Comparison of ENCODE assay signal across 8 mouse cellular contexts in the genomic region with DNA sequence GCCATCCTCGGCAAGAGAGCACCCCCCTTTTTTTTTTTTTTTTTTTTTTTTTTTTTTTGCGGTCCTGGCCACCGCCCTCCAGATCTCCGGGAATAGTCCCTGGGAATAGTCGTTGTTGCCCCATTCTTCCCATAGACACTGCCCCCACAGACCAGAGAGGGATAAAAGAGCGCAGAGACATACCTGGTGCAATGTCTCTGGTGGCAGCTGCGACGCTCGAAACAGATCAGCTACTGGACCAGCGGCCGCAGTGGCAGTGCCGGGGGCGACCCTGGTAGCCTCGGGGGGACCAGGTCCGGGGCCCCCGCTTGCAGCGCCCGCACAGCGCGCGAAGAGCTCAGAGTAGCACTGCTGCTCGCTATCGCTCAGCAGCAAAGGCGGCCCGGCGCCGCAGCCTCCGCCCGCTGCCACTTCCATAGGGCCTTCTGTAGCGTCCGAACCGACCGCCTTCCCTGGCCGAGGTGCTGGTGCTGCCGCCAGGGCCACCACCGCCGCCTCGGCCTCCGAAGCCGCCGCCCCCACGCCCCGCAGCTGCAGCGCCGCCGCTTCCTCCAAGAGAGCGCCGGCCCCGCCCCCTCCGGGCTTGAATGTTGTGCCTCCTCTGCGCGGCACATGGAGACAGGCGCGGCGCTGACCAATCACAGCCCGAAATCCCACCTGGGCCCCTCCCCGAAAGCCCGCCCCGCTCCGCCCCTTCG. TPM values are rescaled to one million over a fixed set of nuclear protein-coding genes. Genes with fewer than 3 reads are reported as not detected.
DNase-seq lines count a peak whose midpoint lies in the region; ATAC-seq and TF ChIP-seq lines count a peak whose summit lies in the region.

A gene (minus strand): TSS at position 559 of the 698 bp plus-strand sequence.

- H3K4me1 ChIP-seq in brown adipose tissue, adult 24 weeks (ENCODE audit: control insufficient read depth, insufficient read depth, insufficient read length, low read length) = no peaks in the 10 kb centered on the region
- peaks cover 31% of the 10 kb centered on the region for H3K4me1 ChIP-seq in erythroblast, embryonic 14.5 days (ENCODE audit: control insufficient read depth)
- H3K4me1 ChIP-seq in heart, embryonic 12.5 days (replicated peaks) = no peaks in the 10 kb centered on the region
- H3K4me1 ChIP-seq in kidney, postnatal 0 days (replicated peaks; ENCODE audit: insufficient read depth, low read length) = no peaks in the 10 kb centered on the region
- no peaks in the 10 kb centered on the region; the same call in 1 of the 2 replicates for H3K4me1 ChIP-seq in liver, adult 2 months (ENCODE audit: control insufficient read depth, insufficient read depth, low read length)

- H3K27me3 ChIP-seq in erythroblast, embryonic 14.5 days (ENCODE audit: control insufficient read depth) = peaks cover 2% of the 10 kb centered on the region; the same call in 1 of the 2 replicates
- peaks cover 8% of the 10 kb centered on the region for H3K27me3 ChIP-seq in heart, embryonic 12.5 days (replicated peaks)
- H3K27me3 ChIP-seq in kidney, postnatal 0 days (ENCODE audit: insufficient read depth, low read length) = no peaks in the 10 kb centered on the region
- H3K27me3 ChIP-seq in liver, adult 2 months (ENCODE audit: control insufficient read depth, insufficient read depth, low read length) = no peaks in the 10 kb centered on the region
- no peaks in the 10 kb centered on the region for H3K27me3 ChIP-seq in myocyte (ENCODE audit: control insufficient read depth, insufficient read depth, insufficient read length)
- no peaks in the 10 kb centered on the region for H3K27me3 ChIP-seq in splenic B cell, adult 2 months (ENCODE audit: control insufficient read depth, insufficient read depth, low read length, poor library complexity, severe bottlenecking)

- peak within 1 kb of the TSS; percentile 92 for H3K4me2 ChIP-seq in heart, embryonic 12.5 days
- H3K4me2 ChIP-seq in kidney, postnatal 0 days (ENCODE audit: low read length) = peak within 1 kb of the TSS; percentile 75
- peak within 1 kb of the TSS; percentile 60 for H3K4me2 ChIP-seq in myocyte (ENCODE audit: low read depth)

- peak; percentile 94 for ATAC-seq in heart, embryonic 12.5 days (ENCODE audit: insufficient number of reproducible peaks, low FRiP score)
- ATAC-seq in kidney, postnatal 0 days (replicated peaks; ENCODE audit: low FRiP score, low read depth) = peak; percentile 95

- no peaks in the 10 kb centered on the region; the same call in 1 of the 2 replicates for H3K79me2 ChIP-seq in liver, adult 2 months (ENCODE audit: control insufficient read depth, insufficient read depth, low read length)
- H3K79me2 ChIP-seq in myocyte (ENCODE audit: control insufficient read depth, insufficient read depth) = no peaks in the 10 kb centered on the region

- no peak within 1 kb of the TSS for H3ac ChIP-seq in myocyte (ENCODE audit: control insufficient read depth, insufficient read length)

- peak; percentile 53 to 61 for DNase-seq in B cell, adult 2 months
- DNase-seq in kidney, postnatal 0 days (ENCODE audit: low spot score) = peak; percentile 80
- peak; percentile 56 for DNase-seq in liver, adult 2 months (ENCODE audit: extremely low read depth, low read depth, low spot score)
- peak; percentile 43 for DNase-seq in splenic B cell, adult 2 months (ENCODE audit: low read depth, low spot score)

- H3K36me3 ChIP-seq in erythroblast, embryonic 14.5 days (ENCODE audit: control insufficient read depth) = no peaks in the 10 kb centered on the region
- H3K36me3 ChIP-seq in heart, embryonic 12.5 days = no peaks in the 10 kb centered on the region
- no peaks in the 10 kb centered on the region for H3K36me3 ChIP-seq in kidney, postnatal 0 days (ENCODE audit: insufficient read depth, low read length)
- H3K36me3 ChIP-seq in liver, adult 2 months (ENCODE audit: control insufficient read depth, insufficient read depth, low read length) = no peaks in the 10 kb centered on the region
- H3K36me3 ChIP-seq in myocyte (ENCODE audit: control insufficient read depth, insufficient read depth) = no peaks in the 10 kb centered on the region
- no peaks in the 10 kb centered on the region for H3K36me3 ChIP-seq in splenic B cell, adult 2 months (ENCODE audit: control insufficient read depth, insufficient read depth, low read length, poor library complexity, severe bottlenecking)

- H3K4me3 ChIP-seq in brown adipose tissue, adult 24 weeks (ENCODE audit: insufficient read depth, low read depth, low read length) = peak within 1 kb of the TSS; percentile 66
- peak within 1 kb of the TSS; percentile 77 for H3K4me3 ChIP-seq in erythroblast, embryonic 14.5 days (replicated peaks)
- peak within 1 kb of the TSS; percentile 67 for H3K4me3 ChIP-seq in heart, embryonic 12.5 days
- peak within 1 kb of the TSS; percentile 46 for H3K4me3 ChIP-seq in kidney, postnatal 0 days (replicated peaks; ENCODE audit: low read depth, low read length)
- peak within 1 kb of the TSS; percentile 88 for H3K4me3 ChIP-seq in liver, adult 2 months (ENCODE audit: insufficient read depth, low read depth, low read length)
- no peak within 1 kb of the TSS for H3K4me3 ChIP-seq in myocyte

- 0 out of 2 replicates have a peak, but pooled peaks have one; percentile 28 for TF ChIP-seq POLR2A in liver, adult 2 months (IDR thresholded peaks at IDR 0.05; ENCODE audit: extremely low read depth, insufficient read depth, low read length)
- no peak for TF ChIP-seq POLR2A in myocyte (IDR thresholded peaks at IDR 0.05; ENCODE audit: insufficient read length, low read depth)

- no peak within 1 kb of the TSS for H3K27ac ChIP-seq in brown adipose tissue, adult 24 weeks (replicated peaks; ENCODE audit: low read depth, low read length)
- H3K27ac ChIP-seq in heart, embryonic 12.5 days (ENCODE audit: poor library complexity, severe bottlenecking) = no peak within 1 kb of the TSS
- H3K27ac ChIP-seq in kidney, postnatal 0 days = no peak within 1 kb of the TSS
- peak within 1 kb of the TSS; percentile 76 for H3K27ac ChIP-seq in liver, adult 2 months (replicated peaks; ENCODE audit: insufficient read depth, low read depth, low read length)

- WGBS in heart, embryonic 12.5 days = 15% methylated on average over 47 of the region's 61 CpGs
- WGBS in kidney, postnatal 0 days = 24% methylated on average over 47 of the region's 61 CpGs
- under 1% methylated on average over 48 of the region's 61 CpGs for WGBS in liver, adult 2 months

- TF ChIP-seq CTCF in kidney, postnatal 0 days (IDR thresholded peaks at IDR 0.05; ENCODE audit: low read depth) = no peak
- no peak for TF ChIP-seq CTCF in liver, adult 2 months (IDR thresholded peaks at IDR 0.05; ENCODE audit: low read depth, low read length)

- H3K9ac ChIP-seq in heart, embryonic 12.5 days = peak within 1 kb of the TSS; percentile 68
- peak within 1 kb of the TSS; percentile 49 for H3K9ac ChIP-seq in kidney, postnatal 0 days (ENCODE audit: low read depth, low read length)
- H3K9ac ChIP-seq in liver, adult 2 months (ENCODE audit: low read depth, low read length) = peak within 1 kb of the TSS; percentile 82

- H3K9me3 ChIP-seq in erythroblast, embryonic 14.5 days (ENCODE audit: control insufficient read depth, low read length) = 0 out of 2 replicates have a peak, but pooled peaks cover 3% of the 10 kb centered on the region
- H3K9me3 ChIP-seq in heart, embryonic 12.5 days (replicated peaks) = no peaks in the 10 kb centered on the region
- no peaks in the 10 kb centered on the region for H3K9me3 ChIP-seq in kidney, postnatal 0 days (replicated peaks; ENCODE audit: low read length)

TF ChIP-seq in myocyte, 11 proteins besides CTCF, POLR2A, EP300 and RAD21:
- TF ChIP-seq TCF3 (IDR thresholded peaks at IDR 0.05; ENCODE audit: insufficient read length, low read depth) = no peak
- TF ChIP-seq USF1 (IDR thresholded peaks at IDR 0.05; ENCODE audit: low read depth) = no peak
- no peak for TF ChIP-seq POLR2AphosphoS2 (IDR thresholded peaks at IDR 0.05; ENCODE audit: insufficient read length, low read depth)
- TF ChIP-seq TCF12 (IDR thresholded peaks at IDR 0.05; ENCODE audit: insufficient read depth, poor library complexity, severe bottlenecking) = no peak
- TF ChIP-seq E2F4 (IDR thresholded peaks at IDR 0.05; ENCODE audit: insufficient read depth) = no peak
- TF ChIP-seq REST (IDR thresholded peaks at IDR 0.05; ENCODE audit: insufficient read depth, insufficient read length) = no peak
- no peak for TF ChIP-seq CEBPB (IDR thresholded peaks at IDR 0.05; ENCODE audit: insufficient read depth, poor library complexity, severe bottlenecking)
- no peak for TF ChIP-seq MYOG (IDR thresholded peaks at IDR 0.05; ENCODE audit: control insufficient read depth in 1 of 3, insufficient read depth in 1 of 3, insufficient read length in 2 of 3, low read depth in 2 of 3)
- TF ChIP-seq MYOD1 (IDR thresholded peaks at IDR 0.05; ENCODE audit: control insufficient read depth in 1 of 3, insufficient read length in 2 of 3, low read depth in 2 of 3) = no peak

RNA-seq across cellular contexts. Expression of the gene that starts here (rescaled TPM):
- polyA plus RNA-seq in brown adipose tissue, adult 24 weeks (2012; ENCODE audit: insufficient read depth, insufficient read length, missing spikeins) = 1.3 and 1.5 TPM in 2 replicates
- 0.01 and 0.02 TPM in 2 replicates for polyA plus RNA-seq in erythroblast, embryonic 14.5 days (2012)
- 0.45 and 0.52 TPM in 2 replicates for polyA plus RNA-seq in heart, embryonic 12.5 days (2016; fragmentation: Nextera tagmentation; extraction: Ambion mirVana)
- polyA plus RNA-seq in kidney, postnatal 0 days (2015; fragmentation: Nextera tagmentation; extraction: Ambion mirVana) = 1.6 and 1.7 TPM in 2 replicates
- total RNA-seq in liver, adult 2 months (2014; rRNA removed) = 18.5 and 20.5 TPM in 2 replicates
- polyA plus RNA-seq in liver, adult 2 months (2012; rRNA removed) = 3.0 and 4.1 TPM in 2 replicates
- 0.05 TPM for polyA plus RNA-seq in myocyte (2012; fragmentation: generic; extraction: Trizol)

Comparison
In these comparisons a context has a peak if more than half of its experiments do, and no peak if none do; other contexts are left out.
1. Peak in ATAC-seq, H3K4me3 ChIP-seq, H3K9ac ChIP-seq and H3K4me2 ChIP-seq in heart, embryonic 12.5 days; RNA of the gene not detected or under 1 TPM.